Mouse (Mus musculus): ENCODE measurements at regions not wholly inside any gene's neighbourhood (a gene's known extent, or its start where the extent isn't known, plus 50 kb on each side); places are given as distances from the start of the nearest gene placed in this dataset.
A peak's percentile ranks its signal among the peaks of the same experiment; 100 is the strongest.

GRCm38 (mm10) chr17:64920236-64920635 lies 84.4 kb upstream of the 4930583I09Rik start:
- DNase-seq (ENCODE audit: low spot score in 2 of 2), result no peak

- DNase-seq (ENCODE audit: low spot score in 2 of 2), result no peak
These were observed 82.0 kb upstream of the 4930583I09Rik start for GRCm38 (mm10) chr17:64917830-64918229.

- DNase-seq (ENCODE audit: low spot score in 2 of 2), result peak; percentile 37 to 52
These were observed 80.8 kb upstream of the 4930583I09Rik start for GRCm38 (mm10) chr17:64916657-64917056.

GRCm38 (mm10) chr17:64915708-64916107 lies 79.8 kb upstream of the 4930583I09Rik start:
- no peak for DNase-seq (ENCODE audit: low spot score in 2 of 2)

- no peak for DNase-seq (ENCODE audit: low spot score in 2 of 2)
These were observed 79.2 kb upstream of the 4930583I09Rik start for GRCm38 (mm10) chr17:64915025-64915424.

GRCm38 (mm10) chr17:64914302-64914701 lies 78.4 kb upstream of the 4930583I09Rik start:
- DNase-seq (ENCODE audit: low spot score in 2 of 2), result no peak

GRCm38 (mm10) chr17:64908671-64909070 lies 72.8 kb upstream of the 4930583I09Rik start:
- DNase-seq (ENCODE audit: low spot score in 2 of 2), result no peak

DNA sequence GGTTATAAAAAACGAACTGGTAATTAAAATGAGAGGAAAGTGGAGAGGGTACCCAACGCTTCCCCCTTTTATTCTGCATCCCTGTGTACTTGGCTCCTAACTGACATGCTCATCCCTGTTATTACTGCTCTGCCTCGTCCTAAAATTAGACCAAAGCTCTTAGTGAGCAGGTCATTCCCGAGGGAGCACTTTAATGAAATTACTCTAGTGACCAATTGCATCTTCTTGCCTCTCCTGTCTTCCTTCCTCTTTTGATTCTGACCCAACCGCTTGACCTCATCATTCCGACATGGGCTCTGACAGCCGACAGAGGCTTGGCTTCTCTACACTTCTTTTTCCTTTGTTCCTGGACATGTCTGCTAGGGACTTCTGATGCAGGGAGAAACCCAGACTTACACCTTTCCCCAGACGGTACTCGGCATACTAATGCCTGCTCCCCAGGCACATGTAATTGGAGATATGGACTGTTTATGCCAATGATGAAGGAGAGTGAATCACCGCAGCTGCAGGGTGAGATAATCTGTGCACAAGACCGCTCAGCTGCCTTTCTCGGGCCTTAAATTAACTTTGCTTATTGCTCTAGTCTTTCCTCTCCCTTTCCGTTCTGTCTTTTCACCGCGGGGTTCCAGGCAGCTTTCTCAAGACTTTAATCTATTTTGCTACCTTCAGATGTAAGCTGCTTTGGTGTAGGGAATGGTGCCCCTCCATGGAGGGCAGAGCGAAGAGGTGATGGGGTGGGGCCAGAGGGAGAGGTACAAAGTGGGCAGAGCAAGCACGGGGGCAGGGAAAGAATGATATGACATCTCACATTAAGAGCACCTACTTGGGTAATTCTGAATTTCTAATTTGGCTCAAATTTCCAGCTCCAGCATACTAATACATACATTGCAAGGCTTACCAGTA lies 66.1 kb upstream of the 4930583I09Rik start:
- DNase-seq (ENCODE audit: low spot score in 2 of 2), result no peak

GRCm38 (mm10) chr17:64897473-64897872 lies 61.6 kb upstream of the 4930583I09Rik start:
- DNase-seq (ENCODE audit: low spot score in 2 of 2), result no peak

DNA sequence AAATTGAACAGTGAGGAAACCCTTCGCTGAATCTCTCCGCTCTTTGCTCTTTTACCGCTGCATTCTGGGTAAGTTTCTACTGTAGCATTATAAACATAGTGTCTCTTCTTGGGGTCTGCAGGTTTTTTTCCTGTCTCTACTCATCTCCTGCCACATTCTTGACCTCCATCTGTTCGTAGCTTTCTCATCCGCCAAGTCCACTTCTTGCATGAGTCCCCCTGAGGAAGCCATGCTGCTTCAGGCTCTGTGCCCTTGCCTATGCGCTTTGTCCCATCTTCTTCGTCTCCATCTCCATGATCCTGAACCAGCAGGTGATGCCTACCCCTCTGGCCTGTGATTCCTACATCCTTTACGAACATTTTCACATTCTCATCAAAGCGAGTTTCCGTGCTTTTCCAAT lies 60.0 kb upstream of the 4930583I09Rik start:
- DNase-seq (ENCODE audit: low spot score in 2 of 2), result no peak

GRCm38 (mm10) chr17:64895466-64895865 lies 59.6 kb upstream of the 4930583I09Rik start:
- no peak for DNase-seq (ENCODE audit: low spot score in 2 of 2)

DNA sequence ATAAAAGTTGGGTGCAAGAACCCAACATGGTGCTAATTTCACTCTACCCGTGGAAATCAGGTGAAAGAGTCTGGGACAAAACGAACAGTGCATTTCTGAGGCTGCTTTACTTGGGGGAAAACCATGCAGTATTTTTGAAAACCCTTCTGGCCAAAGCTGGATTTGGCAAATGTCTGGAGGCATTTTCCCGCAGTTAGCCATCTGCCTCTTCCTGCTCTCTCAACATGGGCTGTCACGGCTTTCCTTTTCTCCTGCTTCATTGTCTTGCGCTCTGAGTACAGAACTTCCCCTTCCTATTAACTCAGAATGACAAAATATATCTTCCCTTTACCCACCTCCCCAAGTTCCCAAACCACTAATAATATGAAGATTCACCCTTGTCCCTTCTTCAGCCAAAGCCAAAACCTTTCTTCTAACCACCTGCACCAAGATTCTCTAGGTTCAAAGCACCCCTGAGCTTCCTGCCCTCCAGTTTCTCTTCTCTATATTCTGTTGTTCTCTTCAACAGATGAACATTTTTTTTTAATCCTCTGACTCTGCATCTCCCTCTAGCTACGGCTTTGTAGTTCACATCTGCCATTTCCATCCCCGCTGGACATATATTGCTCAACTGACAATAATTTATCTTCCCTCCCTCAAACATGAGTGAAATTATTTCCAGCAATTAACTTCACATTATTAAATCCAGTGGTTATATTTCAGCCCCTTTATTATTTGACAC lies 57.5 kb upstream of the 4930583I09Rik start:
- no peak for DNase-seq (ENCODE audit: low spot score in 2 of 2)
